Mouse (Mus musculus) heart, adult 9 months (tissue): Measurements from ENCODE around the gene Kif18b.
A peak's percentile ranks its signal among the peaks of the same experiment; 100 is the strongest.

Experiments
- DNase-seq, 2 experiments: peaks; one replicate each; pipeline ENCODE4 v3.0.0; 2022; ENCODE audit warnings: low spot score in 2 of 2

Kif18b gene

GRCm38 (mm10) chr11:102924557-102925350 is at the start of gene Kif18b:
TSS of gene Kif18b (minus strand) at chr11:102925124.
- peak; percentile 93 to 95 for DNase-seq

- no peak for DNase-seq
Measured at GRCm38 (mm10) chr11:102972326-102972725, 47.4 kb upstream of the Kif18b start.

- no peak for DNase-seq
Measured at GRCm38 (mm10) chr11:102971604-102972003, 46.7 kb upstream of the Kif18b start.

- no peak for DNase-seq
Measured at GRCm38 (mm10) chr11:102964547-102965091, 39.7 kb upstream of the Kif18b start.

- DNase-seq = no peak
Measured at GRCm38 (mm10) chr11:102963855-102964546, 39.1 kb upstream of the Kif18b start.

GRCm38 (mm10) chr11:102963246-102963854 is 38.4 kb upstream of the Kif18b start:
- DNase-seq = no peak

GRCm38 (mm10) chr11:102962861-102963245 is 37.9 kb upstream of the Kif18b start:
- no peak for DNase-seq

- no peak for DNase-seq
Measured at GRCm38 (mm10) chr11:102961082-102961481, 36.2 kb upstream of the Kif18b start.

- no peak for DNase-seq
Measured at GRCm38 (mm10) chr11:102958870-102959269, 33.9 kb upstream of the Kif18b start.

- no peak for DNase-seq
Measured at GRCm38 (mm10) chr11:102958431-102958830, 33.5 kb upstream of the Kif18b start.

GRCm38 (mm10) chr11:102957692-102958091 is 32.8 kb upstream of the Kif18b start:
- DNase-seq = no peak

- DNase-seq = peak; percentile 35 to 38
Measured at GRCm38 (mm10) chr11:102956962-102957614, 32.2 kb upstream of the Kif18b start.

GRCm38 (mm10) chr11:102952922-102953321 is 28.0 kb upstream of the Kif18b start:
- DNase-seq = no peak

GRCm38 (mm10) chr11:102948043-102948961 is 23.4 kb upstream of the Kif18b start:
- DNase-seq = peak; percentile 27 to 44

GRCm38 (mm10) chr11:102946992-102947343 is 22.0 kb upstream of the Kif18b start:
- no peak for DNase-seq

- DNase-seq = peak; percentile 73 to 78
Measured at GRCm38 (mm10) chr11:102946265-102946991, 21.5 kb upstream of the Kif18b start, which contains the start of gene C1ql1. TSS of gene C1ql1 (minus strand) at chr11:102946688.

- no peak for DNase-seq
Measured at GRCm38 (mm10) chr11:102945306-102946264, 20.7 kb upstream of the Kif18b start.

- DNase-seq = no peak
Measured at GRCm38 (mm10) chr11:102941236-102941635, 16.3 kb upstream of the Kif18b start.
